Mouse (Mus musculus) regulatory T cell (primary cell): ENCODE data around the gene Gnb4.

Experiments
- in situ Hi-C: fragments of 300-600 bp; cut with MboI, MseI; formaldehyde crosslinking; loops from one replicate; pipeline ENCODE4 v1.15.1; 2025; ENCODE audit warnings: high pct_unique_total_duplicates

Gene Gnb4

GRCm38 (mm10) chr3:32616331-32617052 is at the start of gene Gnb4:
Gnb4 (minus strand) TSS chr3:32616585.
- in situ Hi-C loops, result no loop called here

- in situ Hi-C loops, result no loop called here
Measured at GRCm38 (mm10) chr3:32661556-32661930, 45.2 kb upstream of the Gnb4 start.

GRCm38 (mm10) chr3:32660831-32661555 is 44.6 kb upstream of the Gnb4 start:
- in situ Hi-C loops, result no loop called here

GRCm38 (mm10) chr3:32660276-32660675 is 43.9 kb upstream of the Gnb4 start:
- in situ Hi-C loops, result no loop called here

GRCm38 (mm10) chr3:32659506-32659905 is 43.1 kb upstream of the Gnb4 start:
- in situ Hi-C loops, result no loop called here

- in situ Hi-C loops, result no loop called here
Measured at GRCm38 (mm10) chr3:32658821-32659220, 42.4 kb upstream of the Gnb4 start.

- in situ Hi-C loops, result no loop called here
Measured at GRCm38 (mm10) chr3:32658401-32658800, 42.0 kb upstream of the Gnb4 start.

- in situ Hi-C loops, result no loop called here
Measured at GRCm38 (mm10) chr3:32656398-32656994, 40.1 kb upstream of the Gnb4 start.

GRCm38 (mm10) chr3:32655994-32656393 is 39.6 kb upstream of the Gnb4 start:
- in situ Hi-C loops, result no loop called here

GRCm38 (mm10) chr3:32652739-32653138 is 36.4 kb upstream of the Gnb4 start:
- in situ Hi-C loops, result no loop called here

- in situ Hi-C loops, result no loop called here
Measured at GRCm38 (mm10) chr3:32649284-32649683, 32.9 kb upstream of the Gnb4 start.

GRCm38 (mm10) chr3:32646918-32647317 is 30.5 kb upstream of the Gnb4 start:
- in situ Hi-C loops, result no loop called here

- in situ Hi-C loops, result no loop called here
Measured at GRCm38 (mm10) chr3:32644751-32645150, 28.4 kb upstream of the Gnb4 start.

GRCm38 (mm10) chr3:32642116-32642515 is 25.7 kb upstream of the Gnb4 start:
- in situ Hi-C loops, result no loop called here

GRCm38 (mm10) chr3:32638240-32638639 is 21.9 kb upstream of the Gnb4 start:
- in situ Hi-C loops, result no loop called here

GRCm38 (mm10) chr3:32632760-32633264 is 16.4 kb upstream of the Gnb4 start:
- in situ Hi-C loops, result no loop called here

GRCm38 (mm10) chr3:32630210-32630609 is 13.8 kb upstream of the Gnb4 start:
- in situ Hi-C loops, result no loop called here

- in situ Hi-C loops, result no loop called here
Measured at GRCm38 (mm10) chr3:32628141-32628540, 11.8 kb upstream of the Gnb4 start.

GRCm38 (mm10) chr3:32622106-32622505 is 5.7 kb upstream of the Gnb4 start:
- in situ Hi-C loops, result no loop called here

- in situ Hi-C loops, result no loop called here
Measured at GRCm38 (mm10) chr3:32621658-32622057, 5.3 kb upstream of the Gnb4 start.

GRCm38 (mm10) chr3:32617053-32617642 is 763 bp upstream of the Gnb4 start:
- in situ Hi-C loops, result no loop called here

- in situ Hi-C loops, result no loop called here
Measured at GRCm38 (mm10) chr3:32616006-32616330, 417 bp downstream of the Gnb4 start.
